Mouse (Mus musculus) adrenal gland, adult (tissue): ENCODE measurements at regions not wholly inside any gene's neighbourhood (a gene's known extent, or its start where the extent isn't known, plus 50 kb on each side); places are given as distances from the start of the nearest gene placed in this dataset.
A peak's percentile ranks its signal among the peaks of the same experiment; 100 is the strongest.

ENCODE experiments used
- DNase-seq, 2 experiments: peaks; one replicate each; pipeline ENCODE4 v3.0.0; 2022 to 2023; ENCODE audit warnings: low spot score in 1 of 2; ENCODE audit not compliant: inconsistent age in 2 of 2

- no peak for DNase-seq
Measured at GRCm38 (mm10) chr2:79510485-79511094, 54.0 kb upstream of the Cerkl start.

GRCm38 (mm10) chr2:79511108-79511507 is 54.5 kb upstream of the Cerkl start:
- DNase-seq, result peak in 1 of 2 experiments; percentile 27

GRCm38 (mm10) chr2:79511676-79512323 is 55.2 kb upstream of the Cerkl start:
- peak; percentile 61 to 92 for DNase-seq

- DNase-seq, result no peak
Measured at GRCm38 (mm10) chr2:79512374-79512773, 55.8 kb upstream of the Cerkl start.

- no peak for DNase-seq
Measured at GRCm38 (mm10) chr2:79513726-79514125, 57.1 kb upstream of the Cerkl start.

- peak in 1 of 2 experiments; percentile 40 for DNase-seq
Measured at GRCm38 (mm10) chr2:79518046-79518750, 61.6 kb upstream of the Cerkl start.

GRCm38 (mm10) chr2:79519799-79520449 is 63.3 kb upstream of the Cerkl start:
- no peak for DNase-seq

GRCm38 (mm10) chr2:79523441-79523840 is 66.9 kb upstream of the Cerkl start:
- no peak for DNase-seq

- DNase-seq, result no peak
Measured at GRCm38 (mm10) chr2:79527529-79527928, 70.9 kb upstream of the Cerkl start.

GRCm38 (mm10) chr2:79528347-79528990 is 71.9 kb upstream of the Cerkl start:
- no peak for DNase-seq

- DNase-seq, result no peak
Measured at GRCm38 (mm10) chr2:79529185-79529584, 72.6 kb upstream of the Cerkl start.

- DNase-seq, result no peak
Measured at GRCm38 (mm10) chr2:79532610-79533160, 76.1 kb upstream of the Cerkl start.

- DNase-seq, result no peak
Measured at GRCm38 (mm10) chr2:79537126-79537875, 80.7 kb upstream of the Cerkl start.

GRCm38 (mm10) chr2:79540384-79540783 is 83.8 kb upstream of the Cerkl start:
- DNase-seq, result peak; percentile 32 to 53

GRCm38 (mm10) chr2:79542191-79542980 is 85.8 kb upstream of the Cerkl start:
- DNase-seq, result peak in 1 of 2 experiments; percentile 35

- peak in 1 of 2 experiments; percentile 39 for DNase-seq
Measured at GRCm38 (mm10) chr2:79543456-79543855, 86.9 kb upstream of the Cerkl start.

- no peak for DNase-seq
Measured at GRCm38 (mm10) chr2:79543948-79544792, 87.6 kb upstream of the Cerkl start.

- no peak for DNase-seq
Measured at GRCm38 (mm10) chr2:79544793-79545260, 88.2 kb upstream of the Cerkl start.
